Mouse (Mus musculus): ENCODE data around the gene Il1rl1. TPM values are rescaled to one million over a fixed set of nuclear protein-coding genes. Genes with fewer than 3 reads are reported as not detected.

The Il1rl1 gene
- total and polyA plus RNA-seq, 2 experiments from 2014 or later: 0.12 to 0.19 TPM

GRCm38 (mm10) chr1:40435936-40436335 is 6.6 kb downstream of the Il1rl1 start:
- TF ChIP-seq CTCF (IDR thresholded peaks at IDR 0.05; ENCODE audit: low read depth): no peak
- ATAC-seq (no peak), DNase-seq (no peak)
- no peaks in the 10 kb centered on the region for H3K27me3 ChIP-seq (ENCODE audit: insufficient read depth, low read length)
- H3K4me2 ChIP-seq (ENCODE audit: low read depth): no peak overlapping the region
- H3K9ac ChIP-seq: no peak overlapping the region
- WGBS: 92% methylated on average over 3 of the region's 3 CpGs
- H3K27ac ChIP-seq (ENCODE audit: low read depth, low read length): no peak overlapping the region
- no peak overlapping the region for H3K4me3 ChIP-seq (ENCODE audit: low read depth, low read length)
- H3K4me1 ChIP-seq (ENCODE audit: insufficient read depth): no peaks in the 10 kb centered on the region
- no peaks in the 10 kb centered on the region for H3K36me3 ChIP-seq (ENCODE audit: insufficient read depth)
- no peaks in the 10 kb centered on the region for H3K9me3 ChIP-seq (ENCODE audit: low read length)

GRCm38 (mm10) chr1:40437340-40437739 is 8.0 kb downstream of the Il1rl1 start:
- no peaks in the 10 kb centered on the region for H3K9me3 ChIP-seq (ENCODE audit: low read length)
- no peaks in the 10 kb centered on the region for H3K4me1 ChIP-seq (ENCODE audit: insufficient read depth)
- DNase-seq (no peak), ATAC-seq (no peak)
- H3K27me3 ChIP-seq (ENCODE audit: insufficient read depth, low read length): no peaks in the 10 kb centered on the region
- 95% methylated on average over 2 of the region's 2 CpGs for WGBS
- H3K4me2 ChIP-seq (ENCODE audit: low read depth): no peak overlapping the region
- no peak overlapping the region for H3K4me3 ChIP-seq (ENCODE audit: low read depth, low read length)
- H3K36me3 ChIP-seq (ENCODE audit: insufficient read depth): no peaks in the 10 kb centered on the region
- H3K27ac ChIP-seq (ENCODE audit: low read depth, low read length): no peak overlapping the region
- TF ChIP-seq CTCF (IDR thresholded peaks at IDR 0.05; ENCODE audit: low read depth): no peak
- no peak overlapping the region for H3K9ac ChIP-seq

- no peaks in the 10 kb centered on the region for H3K36me3 ChIP-seq (ENCODE audit: insufficient read depth)
- H3K4me1 ChIP-seq (ENCODE audit: insufficient read depth): no peaks in the 10 kb centered on the region
- H3K27ac ChIP-seq (ENCODE audit: low read depth, low read length): no peak overlapping the region
- TF ChIP-seq CTCF (IDR thresholded peaks at IDR 0.05; ENCODE audit: low read depth): no peak
- H3K4me2 ChIP-seq (ENCODE audit: low read depth): no peak overlapping the region
- DNase-seq: no peak
- H3K4me3 ChIP-seq (ENCODE audit: low read depth, low read length): no peak overlapping the region
- H3K9me3 ChIP-seq (ENCODE audit: low read length): no peaks in the 10 kb centered on the region
- 57% methylated on average over 8 of the region's 8 CpGs for WGBS
- H3K27me3 ChIP-seq (ENCODE audit: insufficient read depth, low read length): no peaks in the 10 kb centered on the region
- no peak overlapping the region for H3K9ac ChIP-seq
- no peak for ATAC-seq
These were observed 10.1 kb downstream of the Il1rl1 start for GRCm38 (mm10) chr1:40439504-40439903.

- Histone ChIP-seq H3K4me2 (ENCODE audit: low read depth) (no peak overlapping the region), H3K9ac (no peak overlapping the region), H3K36me3 (ENCODE audit: insufficient read depth) (no peaks in the 10 kb centered on the region), H3K4me3 (ENCODE audit: low read depth, low read length) (no peak overlapping the region), H3K9me3 (ENCODE audit: low read length) (no peaks in the 10 kb centered on the region), H3K4me1 (ENCODE audit: insufficient read depth) (no peaks in the 10 kb centered on the region), H3K27me3 (ENCODE audit: insufficient read depth, low read length) (no peaks in the 10 kb centered on the region), H3K27ac (ENCODE audit: low read depth, low read length) (no peak overlapping the region)
- no peak for DNase-seq
- no peak for ATAC-seq
- TF ChIP-seq CTCF (IDR thresholded peaks at IDR 0.05; ENCODE audit: low read depth): no peak
- WGBS: 92% methylated on average over 3 of the region's 3 CpGs
These were observed 15.4 kb downstream of the Il1rl1 start for GRCm38 (mm10) chr1:40444800-40445199.

- no peak within 1 kb of the TSS for H3K4me2 ChIP-seq (ENCODE audit: low read depth)
- H3K9ac ChIP-seq: no peak within 1 kb of the TSS
- no peaks in the 10 kb centered on the region for H3K27me3 ChIP-seq (ENCODE audit: insufficient read depth, low read length)
- ATAC-seq (no peak), DNase-seq (no peak)
- no peaks in the 10 kb centered on the region for H3K4me1 ChIP-seq (ENCODE audit: insufficient read depth)
- 51% methylated on average over 20 of the region's 20 CpGs for WGBS
- no peak for TF ChIP-seq CTCF (IDR thresholded peaks at IDR 0.05; ENCODE audit: low read depth)
- no peak within 1 kb of the TSS for H3K4me3 ChIP-seq (ENCODE audit: low read depth, low read length)
- H3K36me3 ChIP-seq (ENCODE audit: insufficient read depth): no peaks in the 10 kb centered on the region
- H3K9me3 ChIP-seq (ENCODE audit: low read length): no peaks in the 10 kb centered on the region
- no peak within 1 kb of the TSS for H3K27ac ChIP-seq (ENCODE audit: low read depth, low read length)
These were observed 36.4 kb downstream of the Il1rl1 start, which contains the start of gene Il18r1 for GRCm38 (mm10) chr1:40465477-40466430. Il18r1 (plus strand) TSS chr1:40465552.

GRCm38 (mm10) chr1:40467306-40467705 is 37.9 kb downstream of the Il1rl1 start:
- ATAC-seq (no peak), DNase-seq (no peak)
- no peak overlapping the region for H3K4me3 ChIP-seq (ENCODE audit: low read depth, low read length)
- H3K36me3 ChIP-seq (ENCODE audit: insufficient read depth): no peaks in the 10 kb centered on the region
- H3K27ac ChIP-seq (ENCODE audit: low read depth, low read length): no peak overlapping the region
- H3K27me3 ChIP-seq (ENCODE audit: insufficient read depth, low read length): no peaks in the 10 kb centered on the region
- H3K4me2 ChIP-seq (ENCODE audit: low read depth): no peak overlapping the region
- H3K9me3 ChIP-seq (ENCODE audit: low read length): no peaks in the 10 kb centered on the region
- WGBS: 89% methylated on average over 4 of the region's 4 CpGs
- no peak overlapping the region for H3K9ac ChIP-seq
- H3K4me1 ChIP-seq (ENCODE audit: insufficient read depth): no peaks in the 10 kb centered on the region
- TF ChIP-seq CTCF (IDR thresholded peaks at IDR 0.05; ENCODE audit: low read depth): no peak

GRCm38 (mm10) chr1:40468805-40469204 is 39.4 kb downstream of the Il1rl1 start:
- no peak for ATAC-seq
- Histone ChIP-seq H3K9me3 (ENCODE audit: low read length) (no peaks in the 10 kb centered on the region), H3K27me3 (ENCODE audit: insufficient read depth, low read length) (no peaks in the 10 kb centered on the region), H3K9ac (no peak overlapping the region), H3K36me3 (ENCODE audit: insufficient read depth) (no peaks in the 10 kb centered on the region), H3K27ac (ENCODE audit: low read depth, low read length) (no peak overlapping the region), H3K4me3 (ENCODE audit: low read depth, low read length) (no peak overlapping the region), H3K4me1 (ENCODE audit: insufficient read depth) (no peaks in the 10 kb centered on the region), H3K4me2 (ENCODE audit: low read depth) (no peak overlapping the region)
- DNase-seq: no peak
- WGBS: 78% methylated on average over 2 of the region's 2 CpGs
- no peak for TF ChIP-seq CTCF (IDR thresholded peaks at IDR 0.05; ENCODE audit: low read depth)
